Mouse (Mus musculus) skeletal muscle tissue, adult 2 months (tissue): ENCODE data around the gene Rex1bd.

Source experiments
- DNase-seq: peaks from one replicate; pipeline ENCODE4 v3.0.0-alpha.2; 2012; ENCODE audit warnings: low read depth, low spot score

The Rex1bd gene

DNA sequence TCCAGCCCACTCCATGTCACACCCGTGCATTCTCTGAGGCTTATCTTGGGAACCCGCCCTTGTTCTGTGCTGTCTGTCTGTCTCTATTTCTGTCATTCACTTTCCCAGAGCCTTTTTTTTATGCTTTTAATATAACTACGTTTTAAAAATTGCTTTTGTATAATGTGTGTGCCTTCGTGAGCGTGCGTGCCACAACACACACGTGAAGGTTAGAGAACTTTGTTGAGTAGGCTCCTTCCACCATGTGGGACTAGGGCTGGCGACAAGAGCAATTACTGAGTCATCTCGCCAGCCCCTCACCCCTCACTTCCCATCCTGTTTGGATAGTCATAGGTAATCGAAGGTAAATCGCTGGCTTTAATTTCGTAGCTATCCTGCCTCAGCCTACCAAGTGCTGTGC is 4.0 kb downstream of the Rex1bd start:
- DNase-seq = no peak

DNA sequence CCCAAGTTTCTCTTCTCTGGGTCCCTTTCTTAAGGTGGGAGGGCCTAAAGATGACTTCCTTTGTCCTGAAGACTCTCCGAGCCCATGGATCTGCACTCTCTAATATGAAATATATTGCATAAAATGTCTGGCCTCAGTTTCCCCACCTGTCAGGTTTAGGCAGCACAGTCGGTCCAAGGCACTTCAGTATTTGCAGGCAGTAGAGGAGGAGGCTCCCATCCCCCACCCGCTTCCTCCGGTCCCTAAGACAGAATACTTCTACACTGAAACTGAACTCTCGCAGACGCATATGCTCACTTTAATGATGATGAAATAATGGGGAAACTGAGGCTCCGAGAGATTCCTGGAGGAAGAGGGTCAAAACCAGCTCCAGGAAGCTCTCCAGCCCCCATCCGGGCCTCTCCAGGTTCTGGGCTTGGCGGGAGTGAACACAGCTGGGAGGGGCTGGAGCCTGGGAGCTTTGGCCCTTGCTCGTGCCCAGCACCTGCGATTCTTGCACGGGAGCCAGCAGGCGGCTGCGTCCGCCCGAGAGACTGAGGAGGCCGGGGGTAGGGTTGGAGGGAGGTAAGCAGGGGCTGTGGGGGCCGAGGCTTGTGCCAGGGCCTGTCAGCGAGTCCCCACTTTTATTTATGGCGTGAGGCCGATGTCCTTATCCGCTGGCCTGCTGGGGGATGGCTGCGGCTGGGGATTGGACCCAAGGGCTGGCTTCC is 4.6 kb downstream of the Rex1bd start:
- peak; percentile 57 for DNase-seq

DNA sequence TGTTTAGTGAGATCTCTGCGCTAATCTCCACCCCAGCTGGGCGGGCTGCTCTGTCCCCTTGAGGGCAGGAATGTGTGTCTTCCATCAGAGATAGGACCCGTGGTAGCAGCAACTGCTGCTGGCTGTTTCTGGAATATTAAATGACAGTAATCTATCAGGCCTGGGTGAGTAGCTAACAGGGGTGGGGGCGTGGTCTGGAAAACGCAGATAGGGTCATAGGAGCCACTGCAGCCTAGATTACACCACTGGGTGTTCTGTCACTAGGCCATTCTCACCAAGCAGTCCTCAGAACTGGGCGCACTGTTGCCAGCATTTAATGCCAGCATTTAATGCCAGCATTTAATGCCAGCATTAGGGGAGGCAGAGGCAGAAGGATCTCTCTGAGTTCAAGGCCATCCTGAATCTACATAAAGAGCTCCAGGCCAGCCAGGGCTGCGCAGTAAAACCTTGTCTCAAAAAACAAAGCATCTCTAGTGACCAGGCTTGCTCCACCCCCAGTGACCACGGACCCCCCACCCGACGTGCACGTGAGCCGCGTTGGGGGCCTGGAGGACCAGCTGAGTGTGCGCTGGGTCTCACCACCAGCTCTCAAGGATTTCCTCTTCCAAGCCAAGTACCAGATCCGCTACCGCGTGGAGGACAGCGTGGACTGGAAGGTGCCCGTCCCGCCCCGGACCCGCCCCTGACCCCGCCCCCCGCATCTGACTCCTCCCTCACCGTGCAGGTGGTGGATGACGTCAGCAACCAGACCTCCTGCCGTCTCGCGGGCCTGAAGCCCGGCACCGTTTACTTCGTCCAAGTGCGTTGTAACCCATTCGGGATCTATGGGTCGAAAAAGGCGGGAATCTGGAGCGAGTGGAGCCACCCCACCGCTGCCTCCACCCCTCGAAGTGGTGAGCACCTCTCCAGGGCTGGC is 5.9 kb downstream of the Rex1bd start:
- no peak for DNase-seq

DNA sequence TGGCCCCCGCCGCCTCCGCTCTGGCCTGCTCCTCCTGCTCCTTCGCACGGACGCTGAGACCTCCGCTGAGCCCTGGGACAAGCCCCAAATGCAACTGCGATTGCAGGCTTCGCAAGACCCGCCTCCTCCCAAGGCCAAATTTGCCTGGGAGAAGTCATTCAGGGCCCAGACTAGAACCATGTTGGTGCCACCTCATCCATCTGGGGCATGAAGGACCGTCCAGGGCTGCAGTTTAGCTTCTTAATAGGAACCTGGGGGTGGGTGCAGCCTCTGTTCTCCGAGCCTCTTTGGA is 10.8 kb downstream of the Rex1bd start:
- DNase-seq = no peak

DNA sequence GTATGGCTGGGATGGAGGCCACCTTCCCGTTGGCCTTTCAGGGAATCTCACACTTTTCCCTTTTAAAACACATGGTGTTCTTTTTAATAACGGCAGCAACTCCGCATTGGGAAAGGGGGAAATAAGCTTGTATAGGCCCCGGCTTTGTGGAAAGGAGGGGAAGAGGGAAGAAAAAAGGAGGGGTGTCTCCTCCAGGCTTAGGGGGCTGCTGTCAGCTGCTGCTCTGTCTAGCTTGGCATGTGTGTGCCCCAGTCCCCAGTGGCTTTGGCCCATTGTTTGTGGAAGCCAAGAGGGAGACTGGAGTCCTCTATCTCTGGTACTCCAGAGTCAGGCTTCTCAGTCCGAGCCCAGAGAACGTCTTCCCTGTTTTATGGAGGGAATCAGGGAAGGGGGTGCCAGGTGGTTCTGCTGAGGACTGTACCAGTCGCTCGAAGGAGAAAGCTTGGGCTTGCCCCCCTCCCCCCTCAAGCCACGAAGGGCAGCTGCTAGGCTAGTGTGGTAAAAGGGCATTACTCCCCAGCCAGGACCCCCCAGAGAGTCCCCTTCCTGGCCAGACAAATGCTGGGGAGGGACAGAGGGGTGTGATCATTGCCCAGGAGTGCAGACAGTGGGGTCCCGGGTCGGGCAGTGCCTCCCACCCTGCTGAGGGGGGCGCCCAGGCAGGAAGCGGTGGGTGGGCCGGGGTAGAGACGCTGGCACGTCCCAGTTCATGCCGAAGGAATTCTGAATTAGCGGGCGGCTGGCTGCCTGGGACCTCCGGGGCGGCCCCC is 11.4 kb downstream of the Rex1bd start:
- DNase-seq = no peak

DNA sequence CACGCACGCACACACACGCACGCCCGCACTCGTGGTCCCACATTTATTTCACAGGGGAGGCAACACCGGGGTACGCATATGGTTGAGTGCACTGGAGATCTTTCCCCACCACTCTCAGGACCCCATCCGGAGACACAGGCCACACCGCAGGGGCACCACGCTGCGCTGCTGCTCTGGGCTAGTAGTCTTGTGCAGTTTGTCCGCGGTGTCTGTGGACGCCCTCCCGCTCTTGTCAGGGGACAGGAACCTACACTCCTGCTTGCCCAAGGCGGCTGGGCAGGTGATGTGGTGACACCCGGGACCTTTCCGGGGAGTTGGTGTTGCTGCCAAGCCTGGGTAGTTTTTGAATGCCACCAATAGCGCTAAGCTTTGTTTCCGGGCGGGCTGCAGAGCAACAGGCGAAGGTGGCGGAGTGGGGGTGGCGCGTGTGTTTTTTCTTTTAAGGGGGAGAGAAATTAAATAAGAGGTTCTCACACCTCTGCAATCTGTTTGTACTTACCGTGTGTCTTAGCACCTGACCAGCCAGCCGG is 12.1 kb downstream of the Rex1bd start:
- no peak for DNase-seq

DNA sequence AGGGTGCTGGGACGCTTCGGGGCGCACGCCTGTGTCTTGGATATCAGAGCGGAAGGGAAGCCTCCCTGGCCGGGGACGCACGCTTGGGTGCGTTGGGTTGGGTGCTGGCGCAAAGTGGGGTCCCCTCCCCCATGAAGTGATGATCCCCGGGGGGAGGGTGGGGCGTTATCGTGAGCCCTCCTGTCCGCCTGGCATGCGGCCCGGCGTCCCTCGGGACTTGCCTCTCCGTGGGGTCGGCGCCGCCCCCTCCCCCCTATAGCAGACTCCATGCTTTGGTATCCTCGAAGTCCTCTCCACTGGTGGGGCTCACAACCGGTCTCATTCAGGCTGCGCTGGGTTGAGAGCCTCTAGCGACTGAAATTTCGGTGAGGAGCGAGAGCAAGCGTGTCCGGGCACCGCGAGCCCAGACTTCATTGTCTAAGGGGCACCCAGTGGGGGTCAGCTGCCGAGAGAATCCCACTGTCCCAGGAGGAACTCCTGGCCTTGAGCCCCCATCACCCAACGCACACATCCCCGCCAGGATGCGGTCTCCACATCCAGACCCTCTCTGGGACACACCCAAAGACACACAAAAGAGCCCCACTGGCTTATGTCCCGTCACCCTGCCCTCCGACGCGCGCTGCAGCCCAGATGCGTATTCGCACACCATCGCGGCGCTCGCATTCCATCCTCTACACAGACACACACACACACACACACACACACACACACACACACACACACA is 12.7 kb downstream of the Rex1bd start:
- no peak for DNase-seq

DNA sequence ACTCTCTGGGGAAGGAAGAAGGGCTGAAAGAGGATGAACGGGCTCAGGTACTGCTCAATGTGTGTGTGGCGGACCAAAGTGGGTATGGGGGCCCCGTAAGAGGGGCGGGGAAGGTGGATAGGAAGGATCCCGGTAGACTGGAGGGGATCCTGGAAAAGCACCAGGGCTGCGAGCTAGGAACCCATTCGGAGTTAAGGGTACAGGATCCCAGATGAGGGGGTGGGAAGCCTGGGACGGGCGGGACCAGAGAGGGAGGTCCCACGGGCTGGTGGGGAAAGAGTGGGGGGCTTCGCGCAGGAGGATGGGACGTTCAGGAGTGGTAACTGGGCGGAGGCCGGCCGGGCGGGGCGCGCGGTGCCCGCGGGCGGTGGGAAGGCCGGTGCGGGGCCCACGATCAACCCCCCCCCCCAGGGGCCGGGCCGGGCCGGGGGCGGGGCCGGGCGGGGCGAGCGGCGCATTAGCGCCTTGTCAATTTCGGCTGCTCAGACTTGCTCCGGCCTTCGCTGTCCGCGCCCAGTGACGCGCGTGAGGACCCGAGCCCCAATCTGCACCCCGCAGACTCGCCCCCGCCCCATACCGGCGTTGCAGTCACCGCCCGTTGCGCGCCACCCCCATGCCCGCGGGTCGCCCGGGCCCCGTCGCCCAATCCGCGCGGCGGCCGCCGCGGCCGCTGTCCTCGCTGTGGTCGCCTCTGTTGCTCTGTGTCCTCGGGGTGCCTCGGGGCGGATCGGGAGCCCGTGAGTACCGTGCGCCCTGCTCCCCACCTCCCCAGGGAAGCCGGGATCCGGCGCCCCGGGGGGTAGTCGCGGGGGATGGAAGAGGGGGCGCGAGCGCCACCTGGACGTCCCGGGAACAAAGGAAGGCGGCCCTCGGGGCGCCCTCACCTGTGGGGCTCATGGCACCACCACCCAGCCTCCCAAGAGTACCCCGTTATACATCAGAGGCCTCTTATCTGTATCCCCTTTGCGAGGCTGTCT is 13.6 kb downstream of the Rex1bd start, which contains the start of gene Crlf1:
TSS of gene Crlf1 (plus strand) at position 495 of the 977 bp plus-strand sequence.
- DNase-seq = no peak

DNA sequence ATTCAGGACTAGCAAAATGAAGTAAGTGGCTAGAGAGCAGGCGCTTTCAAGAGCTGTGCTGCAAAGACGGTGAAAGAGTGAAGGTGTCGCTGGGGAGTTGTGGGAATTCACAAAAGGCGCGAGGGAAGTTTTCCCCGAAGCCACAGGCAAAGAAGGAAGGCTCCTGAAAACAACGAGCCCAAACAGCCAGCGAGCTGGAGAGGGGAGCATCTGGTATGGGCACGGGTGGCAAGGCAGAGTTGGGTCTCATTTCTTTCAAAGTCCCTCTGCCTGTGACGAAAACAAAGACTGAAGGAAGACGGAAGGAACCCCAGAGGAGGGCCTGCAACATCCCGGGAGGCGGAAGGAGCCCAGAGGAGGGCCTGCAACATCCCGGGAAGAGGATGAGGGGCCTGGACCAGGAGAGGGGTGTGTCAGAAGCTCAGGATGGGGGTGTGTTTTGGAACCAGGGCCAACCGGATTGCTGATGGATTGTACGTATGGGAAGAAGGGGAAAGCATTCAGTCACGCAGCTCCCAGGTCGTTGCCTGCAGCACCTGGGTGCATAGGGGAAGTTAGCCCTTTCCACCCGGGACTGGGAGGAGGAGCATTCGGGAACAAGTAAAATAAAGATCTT is 15.6 kb downstream of the Rex1bd start:
- no peak for DNase-seq

DNA sequence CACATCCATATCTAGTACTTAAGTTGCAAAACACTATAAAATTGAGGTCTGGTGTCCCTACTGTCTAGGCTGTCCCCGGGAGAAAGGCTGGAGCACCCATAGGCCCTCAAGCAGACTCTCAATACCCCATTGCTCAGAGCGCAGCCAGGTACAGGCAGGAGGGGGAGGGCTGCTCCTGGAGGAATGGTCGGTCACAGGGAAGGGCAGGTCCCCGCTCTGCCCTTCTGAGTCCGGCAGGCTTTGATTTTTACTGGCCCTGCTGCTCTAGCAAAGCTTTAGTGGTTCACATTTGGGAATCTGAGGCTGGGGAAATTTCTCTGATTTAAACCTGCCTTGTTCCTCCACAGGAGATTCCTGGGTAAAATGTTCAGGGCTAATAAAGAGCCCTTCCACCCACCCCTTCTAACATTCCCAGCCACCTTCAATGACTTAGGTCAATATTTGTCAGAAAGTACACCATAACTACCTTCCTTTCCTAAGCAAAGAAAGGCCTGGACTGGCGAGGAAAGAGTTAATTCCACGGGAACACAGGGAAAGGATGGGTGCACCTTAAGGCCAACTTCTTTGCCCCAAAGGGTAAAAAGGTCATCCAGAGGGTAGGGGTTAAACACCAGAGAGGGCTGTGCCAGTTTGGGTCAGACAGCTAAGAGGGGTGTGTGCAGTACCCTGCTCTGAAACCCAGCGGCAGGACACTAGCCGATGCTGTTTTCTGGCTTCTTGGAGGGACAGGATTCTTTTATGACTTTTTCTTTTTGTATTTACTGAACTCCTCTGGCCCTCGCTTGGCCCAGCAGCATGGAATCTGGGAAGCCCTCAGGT is 16.3 kb downstream of the Rex1bd start:
- no peak for DNase-seq

DNA sequence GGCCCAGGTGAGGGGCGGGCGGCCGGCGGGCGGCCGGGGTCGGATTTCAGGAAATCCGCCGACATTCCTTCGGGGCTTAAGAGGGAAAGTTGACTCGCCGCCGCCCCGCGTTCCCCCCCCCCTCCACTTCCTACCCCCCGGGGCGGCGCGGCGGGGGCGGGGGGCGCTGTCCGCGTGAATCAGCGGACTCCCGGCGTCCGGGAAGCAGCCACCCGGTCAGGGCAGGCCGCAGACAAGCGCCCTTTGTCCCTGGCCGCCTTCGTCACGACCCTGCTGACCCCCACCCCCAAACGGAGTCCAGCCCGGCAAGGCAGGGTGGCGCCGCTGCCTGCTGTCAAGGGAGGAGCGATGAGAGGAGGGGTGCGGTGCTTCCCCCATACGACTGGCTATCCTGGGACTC is 17.0 kb downstream of the Rex1bd start:
- DNase-seq = no peak

DNA sequence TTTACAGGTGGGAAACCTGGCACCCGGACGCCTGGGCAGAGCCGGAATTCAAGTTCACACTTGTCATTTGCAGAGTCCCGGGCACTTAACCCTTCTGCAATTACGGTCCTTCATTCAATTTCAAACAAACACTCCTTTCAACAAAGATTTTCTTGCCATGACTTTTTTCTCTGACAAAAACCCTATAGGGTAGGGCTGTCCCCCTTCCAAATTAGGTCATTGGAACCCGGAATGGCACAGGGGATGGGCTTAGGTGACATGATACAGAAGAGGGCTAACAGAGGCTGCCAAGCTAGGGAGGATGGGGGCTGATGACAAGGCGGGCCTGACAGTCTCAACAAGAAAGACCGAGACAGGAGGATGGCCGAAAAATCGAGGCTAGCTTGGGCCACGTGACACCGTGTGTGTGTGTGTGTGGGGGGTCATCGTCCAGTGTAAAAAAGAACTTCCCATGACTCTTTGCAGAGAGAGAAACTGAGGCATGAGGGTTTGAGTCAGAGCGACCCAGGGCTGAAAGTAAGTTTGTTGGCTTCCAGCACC is 17.6 kb downstream of the Rex1bd start:
- DNase-seq = no peak

DNA sequence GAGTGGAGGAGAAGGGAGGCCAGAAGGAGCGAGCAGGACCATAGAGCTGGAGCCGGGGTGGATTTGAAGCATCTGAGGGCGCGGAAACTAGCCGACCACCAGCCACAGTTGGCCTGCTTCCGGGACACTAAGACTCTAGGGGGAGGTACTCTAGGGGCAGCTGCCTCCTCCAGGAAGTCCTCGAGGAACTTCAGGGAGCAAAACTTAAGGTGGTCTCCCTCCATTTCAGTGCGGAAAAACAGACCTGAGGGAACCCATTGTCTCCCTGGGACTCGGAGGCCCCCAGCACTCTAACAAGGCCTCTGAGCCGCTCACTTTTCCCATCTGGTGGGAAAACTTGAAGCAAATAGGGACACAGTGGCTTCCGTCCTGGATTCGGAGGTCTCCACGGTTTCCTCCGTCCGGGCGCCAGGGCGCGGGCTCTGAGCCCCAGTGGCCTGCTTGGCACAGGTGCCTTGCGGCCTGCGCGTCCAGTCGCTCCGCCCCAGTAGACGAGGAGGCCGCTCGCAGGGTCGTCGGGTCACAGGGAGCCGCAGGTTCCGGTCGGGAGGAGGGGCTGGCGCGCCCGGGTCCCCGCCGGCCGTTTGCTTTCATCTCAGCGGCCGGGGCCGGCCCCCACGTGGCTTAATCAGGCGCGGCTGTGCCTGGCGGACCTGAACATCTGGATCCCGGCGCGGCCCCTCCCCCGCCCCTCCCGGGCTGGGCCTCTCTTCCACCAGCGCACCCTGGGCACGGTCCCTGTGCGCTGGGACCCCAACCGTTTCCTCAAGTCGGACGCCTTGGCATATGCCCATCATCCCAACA is 18.4 kb downstream of the Rex1bd start:
- no peak for DNase-seq

DNA sequence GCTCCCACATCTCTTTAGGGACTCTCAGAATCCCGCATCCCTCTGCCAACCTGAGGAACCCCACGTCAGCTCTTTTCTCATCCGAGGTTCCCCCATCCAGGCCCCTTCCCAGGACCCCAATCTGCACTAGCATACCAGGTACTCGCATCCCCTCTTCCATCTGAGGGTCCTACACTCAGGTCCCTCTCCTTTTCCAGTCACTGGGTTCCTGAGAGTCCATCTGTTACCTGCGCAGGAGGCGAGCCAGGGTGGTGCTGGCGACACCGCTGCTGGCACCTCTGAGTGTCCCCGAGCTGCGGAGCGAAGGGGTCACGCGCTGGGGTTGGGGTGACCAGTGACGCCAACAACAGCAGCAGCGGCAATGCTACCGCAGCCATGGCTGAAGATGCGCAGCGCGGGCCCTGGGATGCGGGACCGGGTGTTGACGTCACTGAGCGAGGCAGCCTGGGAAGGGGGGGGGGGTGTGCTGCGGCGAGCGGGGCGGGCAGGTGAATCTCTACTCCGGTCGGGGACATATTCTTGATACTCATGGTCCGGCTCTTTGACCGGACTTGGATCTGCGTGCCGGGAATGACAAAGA is 19.5 kb downstream of the Rex1bd start, which contains the start of gene Tmem59l:
TSS of gene Tmem59l (minus strand) at position 418 of the 580 bp plus-strand sequence.
- DNase-seq = no peak

DNA sequence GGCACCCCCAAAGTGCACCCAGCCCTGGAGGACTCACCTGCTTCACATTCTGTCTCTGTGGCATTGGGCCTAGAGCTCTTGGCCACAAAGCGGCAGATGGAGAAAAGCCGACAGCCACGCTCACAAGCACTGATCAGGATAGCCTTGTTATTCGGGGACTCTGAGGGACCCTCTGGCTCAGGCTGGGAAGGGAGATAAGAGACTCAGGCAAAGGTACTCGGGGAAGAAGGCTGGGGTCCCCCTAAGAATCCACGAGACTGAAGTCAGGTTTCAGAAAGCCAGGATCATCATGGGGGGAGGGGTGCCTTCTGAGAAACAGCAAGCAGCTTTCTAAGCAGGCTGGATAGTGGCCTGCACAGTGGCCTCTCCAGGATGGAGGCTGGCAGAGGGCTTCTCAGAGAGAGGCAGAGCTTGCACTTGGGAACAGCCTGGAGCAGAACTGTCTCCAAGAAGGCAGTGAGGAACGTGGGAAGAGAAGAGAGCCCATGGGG is 20.3 kb downstream of the Rex1bd start:
- no peak for DNase-seq

DNA sequence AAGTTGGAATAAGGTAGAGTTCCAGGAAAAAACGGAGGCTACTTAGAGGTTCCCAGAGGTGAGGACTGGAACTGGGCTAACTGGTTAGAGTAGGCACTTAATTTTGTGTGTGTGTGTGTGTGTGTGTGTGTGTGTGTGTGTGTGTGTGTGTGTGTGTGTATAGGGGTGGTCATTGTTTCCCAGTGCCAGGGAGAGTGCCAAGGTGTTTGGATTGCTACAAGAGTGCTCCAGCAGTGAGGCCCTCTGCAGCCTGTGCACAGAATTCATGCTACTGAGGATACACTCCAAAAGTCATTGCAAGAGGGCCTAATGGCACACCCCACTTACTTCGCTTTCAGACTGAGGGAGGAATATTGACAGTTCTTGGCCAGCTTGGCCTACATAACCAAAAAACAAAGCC is 23.6 kb downstream of the Rex1bd start:
- DNase-seq = no peak

DNA sequence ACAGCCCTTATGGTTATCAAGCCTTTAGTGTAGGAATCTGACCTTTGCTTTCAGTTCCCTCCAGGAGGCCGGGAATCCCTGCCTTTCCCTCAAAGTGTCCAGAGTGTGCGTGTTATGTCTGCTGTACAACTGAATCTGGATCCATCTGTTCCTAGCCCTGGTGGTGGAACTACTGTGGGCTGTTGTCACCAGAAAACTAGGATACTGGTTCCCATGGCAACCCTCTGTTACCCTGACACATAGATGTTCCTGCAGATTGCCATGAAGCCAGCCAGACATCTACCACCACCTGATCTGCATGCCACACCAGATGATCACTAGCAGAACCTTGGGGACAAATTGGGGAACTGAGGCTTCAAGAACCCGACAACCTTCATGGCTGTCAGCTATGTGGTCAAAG is 24.6 kb downstream of the Rex1bd start:
- DNase-seq = no peak
